Mouse (Mus musculus) fibroblast of lung, adult 2 months (primary cell): ENCODE results near the gene Ostf1.
A peak's percentile ranks its signal among the peaks of the same experiment; 100 is the strongest.

Experiments used
- DNase-seq: peaks from one replicate; pipeline ENCODE4 v3.0.0-alpha.2; 2011; ENCODE audit warnings: low read depth

Ostf1 gene

DNA sequence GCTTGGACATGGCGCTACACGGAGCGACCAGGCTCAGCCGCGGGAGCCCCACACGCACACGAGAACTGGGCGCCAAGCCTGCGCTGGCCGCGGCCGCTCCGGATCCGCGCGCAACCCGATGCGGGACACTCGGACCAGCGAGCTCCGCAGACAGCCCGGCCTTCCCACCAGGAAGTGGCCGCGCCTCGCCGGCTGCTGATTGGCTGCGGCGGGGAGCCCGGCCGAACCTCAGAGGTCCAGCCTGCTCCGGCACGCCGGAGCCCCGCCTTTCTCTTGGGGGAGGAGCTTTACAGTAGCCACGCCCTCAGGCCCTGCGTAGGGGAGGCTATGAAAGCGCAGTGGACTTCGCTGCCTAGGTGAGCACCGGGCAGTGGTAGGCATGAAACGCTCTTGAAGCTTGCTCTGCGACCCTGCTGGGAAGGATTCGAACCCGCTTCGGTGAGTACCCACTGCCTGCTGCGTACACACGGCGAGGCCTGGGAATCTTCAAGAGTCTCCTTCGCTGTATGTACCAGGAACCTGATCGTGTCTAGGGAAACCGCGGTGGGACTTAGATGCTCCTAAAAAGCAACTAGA, at the start of gene Ostf1, which contains the start of gene Nmrk1:
Ostf1 (minus strand) TSS at position 180 of the 576 bp plus-strand sequence.
Nmrk1 (plus strand) TSS at position 307 of the 576 bp plus-strand sequence.
- peak; percentile 93 for DNase-seq

DNA sequence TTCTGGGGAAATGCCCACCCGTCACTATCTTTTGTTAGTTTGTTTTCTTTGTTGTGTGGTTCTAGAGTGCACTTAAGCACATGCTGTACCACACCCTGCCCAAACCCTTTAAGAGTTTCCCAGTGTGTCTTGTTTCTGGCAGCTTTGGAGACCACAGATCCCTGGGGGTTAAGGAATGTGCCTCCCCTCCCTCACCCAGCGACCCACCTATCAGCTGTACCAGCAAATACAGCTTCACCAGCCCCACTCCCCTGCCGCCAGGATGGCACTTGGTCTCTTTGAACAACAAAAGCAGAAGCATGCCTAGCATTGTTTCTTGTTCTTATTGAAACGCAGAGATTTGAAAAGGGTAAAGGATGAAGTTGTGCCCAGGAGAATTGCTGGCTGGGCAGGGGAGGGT, 41.5 kb upstream of the Ostf1 start:
- DNase-seq: no peak

DNA sequence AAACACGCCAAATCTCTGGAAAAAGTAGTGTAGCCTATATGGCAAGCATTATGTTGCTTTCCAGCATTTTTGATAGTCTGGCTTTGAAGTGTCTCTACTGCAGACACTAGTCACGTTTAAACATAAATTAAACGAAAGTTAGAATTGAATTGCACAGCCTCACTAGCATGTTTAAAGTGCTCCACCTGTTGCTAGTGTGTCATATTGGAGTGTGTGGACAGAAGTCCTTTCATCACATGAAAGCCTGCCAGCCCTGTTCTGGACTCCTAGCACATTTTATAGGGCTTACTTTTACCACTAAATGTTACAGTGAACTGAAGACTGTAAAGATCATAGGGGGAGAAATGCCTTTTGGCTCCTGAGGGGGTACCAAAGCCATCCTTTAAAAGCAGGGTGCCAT, 40.9 kb upstream of the Ostf1 start:
- no peak for DNase-seq

DNA sequence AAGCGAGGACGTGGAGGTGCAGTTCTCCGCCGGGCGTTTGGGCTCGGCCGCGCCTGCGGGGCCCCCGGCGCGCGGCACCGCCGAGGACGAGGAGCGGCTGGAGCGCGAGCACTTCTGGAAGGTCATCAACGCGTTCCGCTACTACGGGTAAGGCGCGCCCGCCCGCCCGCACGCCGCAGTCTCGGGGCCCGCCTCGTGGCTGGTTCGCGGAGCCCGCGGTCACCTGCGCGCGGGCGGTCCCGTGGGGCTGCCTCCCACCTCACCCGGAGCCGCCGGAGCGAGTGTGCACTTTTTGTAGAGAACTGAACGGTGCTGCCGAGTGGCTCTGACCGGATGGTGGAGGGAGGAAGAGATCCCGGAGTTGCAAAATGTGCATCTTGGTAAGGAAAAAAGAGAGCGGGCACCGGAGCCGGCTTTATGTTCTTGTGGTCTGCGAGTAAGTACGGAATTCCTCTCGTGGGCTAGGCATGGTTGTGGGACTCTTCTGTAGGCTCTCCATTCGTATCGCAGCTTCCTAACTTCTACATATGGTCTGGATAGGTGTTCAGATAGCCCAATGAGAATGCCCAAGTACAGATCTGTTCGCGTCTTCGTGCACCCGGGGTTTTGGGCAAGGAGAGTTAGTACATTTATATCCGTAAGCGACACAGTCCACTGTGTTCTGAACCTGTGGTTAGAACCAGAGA, 39.6 kb upstream of the Ostf1 start:
- no peak for DNase-seq

DNA sequence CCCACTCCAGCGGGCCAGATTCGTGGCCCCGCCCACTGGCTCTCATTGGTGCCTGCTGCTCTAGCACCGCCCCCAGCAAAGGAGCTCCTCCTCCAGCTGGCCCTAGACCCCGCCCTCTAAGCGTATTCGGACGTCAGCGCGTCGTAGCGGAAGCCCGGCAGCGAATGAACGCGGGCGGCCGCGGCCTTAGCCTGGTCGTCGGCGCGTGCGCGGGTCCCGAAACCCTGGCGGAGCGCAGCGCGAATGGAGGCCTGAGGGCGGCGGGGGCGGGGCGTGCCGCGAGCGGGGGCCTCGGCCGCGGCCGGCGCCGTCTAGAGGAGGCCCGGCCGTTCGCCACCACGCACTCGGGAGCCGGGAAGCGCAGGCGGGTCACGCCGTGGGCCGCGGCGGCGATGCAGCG, 39.0 kb upstream of the Ostf1 start, which contains the start of gene Carnmt1:
Carnmt1 (plus strand) TSS at position 157 of the 400 bp plus-strand sequence.
- peak; percentile 96 for DNase-seq

DNA sequence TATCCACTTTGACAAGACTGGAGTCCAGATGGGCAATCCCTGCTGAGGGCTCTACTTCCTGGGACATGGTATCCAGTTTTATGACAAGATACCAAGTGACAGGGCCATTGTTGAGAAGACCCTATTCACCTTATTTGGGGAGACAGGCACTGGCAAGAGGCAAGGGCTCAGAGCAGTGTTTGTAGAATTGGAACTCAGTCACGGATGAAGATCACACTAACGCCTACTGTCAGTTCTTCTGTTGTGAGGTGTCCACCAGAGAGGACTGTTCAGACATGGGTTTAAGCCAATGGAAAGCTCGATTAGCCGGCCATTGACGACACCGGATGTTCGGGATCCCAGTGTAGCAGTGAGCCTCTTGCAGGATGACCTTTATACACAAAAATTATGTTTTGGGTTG, 37.9 kb upstream of the Ostf1 start:
- DNase-seq: no peak

DNA sequence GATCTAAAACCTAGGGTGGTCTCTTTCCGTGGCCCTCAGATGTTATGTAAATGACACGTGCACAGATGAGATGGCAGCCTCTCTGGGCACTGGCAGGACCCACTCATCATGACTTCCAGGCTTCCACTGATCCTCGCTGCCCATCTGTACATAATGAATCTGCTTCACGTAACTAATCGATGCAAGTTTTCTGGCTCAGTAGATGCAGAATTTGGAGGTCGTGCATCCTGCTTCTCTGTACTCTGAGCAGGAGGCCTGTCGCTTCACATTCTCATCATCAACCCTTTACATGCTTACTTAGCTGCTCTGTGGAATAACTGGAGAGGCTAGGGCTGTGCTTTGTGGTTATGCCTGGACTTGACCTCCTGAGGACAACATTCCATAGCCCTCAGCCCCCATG, 35.3 kb upstream of the Ostf1 start:
- no peak for DNase-seq

DNA sequence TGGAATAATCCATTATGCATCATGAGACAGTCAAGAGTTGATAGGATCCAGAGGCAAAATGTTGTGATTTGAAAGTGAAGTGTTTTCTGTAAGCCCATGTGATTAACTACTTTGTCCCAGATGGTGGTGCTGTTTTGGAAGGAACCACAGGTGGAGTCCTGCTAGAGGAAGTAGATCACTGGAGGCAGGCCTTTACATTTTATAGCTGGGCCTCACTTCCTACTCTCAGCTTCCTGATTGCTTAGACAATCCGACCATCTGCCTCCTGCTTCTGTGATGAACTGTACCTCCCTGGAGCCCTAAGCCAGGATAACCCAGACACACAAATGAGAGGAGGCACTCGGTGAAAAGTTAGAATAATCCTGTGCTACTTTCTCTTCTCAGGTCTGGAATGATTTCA, 32.3 kb upstream of the Ostf1 start:
- DNase-seq: no peak

DNA sequence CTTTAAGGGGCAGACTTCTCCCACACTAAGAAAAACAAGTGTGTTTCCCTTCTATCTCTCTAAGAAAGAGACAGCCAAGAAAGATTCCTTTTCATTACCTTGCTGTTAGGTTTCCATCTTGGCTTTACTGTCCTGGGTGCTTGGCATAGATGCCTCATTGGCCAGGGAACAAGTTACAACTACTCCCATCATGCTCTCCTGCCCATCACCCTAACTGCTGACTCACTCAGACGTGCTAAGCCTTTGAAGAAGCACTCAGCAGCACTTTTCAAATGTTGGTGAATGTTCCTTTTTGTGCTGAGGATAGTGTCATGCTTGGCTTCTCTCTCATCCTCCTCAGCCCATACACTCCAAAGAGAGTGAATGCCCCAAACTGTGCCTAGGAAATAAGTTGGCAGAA, 30.1 kb upstream of the Ostf1 start:
- no peak for DNase-seq

DNA sequence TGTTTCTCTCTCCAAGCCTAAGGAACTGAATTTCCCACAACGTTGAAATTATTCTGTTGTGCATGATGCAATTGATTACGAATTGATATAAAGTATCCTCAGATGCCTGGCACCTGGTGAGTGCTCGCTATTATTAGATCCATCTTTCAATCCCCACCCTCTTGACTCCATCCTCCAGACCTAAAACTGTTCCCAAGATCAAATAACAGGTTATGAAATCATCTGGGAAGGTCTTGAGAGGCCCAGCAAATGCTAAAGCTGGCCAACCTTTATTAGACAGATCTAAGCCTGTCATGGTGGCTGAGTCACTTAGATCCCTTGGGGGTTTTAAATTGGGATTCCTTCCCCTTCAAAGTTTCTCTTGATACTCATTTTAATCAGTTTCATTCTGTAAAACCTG, 28.8 kb upstream of the Ostf1 start:
- no peak for DNase-seq

DNA sequence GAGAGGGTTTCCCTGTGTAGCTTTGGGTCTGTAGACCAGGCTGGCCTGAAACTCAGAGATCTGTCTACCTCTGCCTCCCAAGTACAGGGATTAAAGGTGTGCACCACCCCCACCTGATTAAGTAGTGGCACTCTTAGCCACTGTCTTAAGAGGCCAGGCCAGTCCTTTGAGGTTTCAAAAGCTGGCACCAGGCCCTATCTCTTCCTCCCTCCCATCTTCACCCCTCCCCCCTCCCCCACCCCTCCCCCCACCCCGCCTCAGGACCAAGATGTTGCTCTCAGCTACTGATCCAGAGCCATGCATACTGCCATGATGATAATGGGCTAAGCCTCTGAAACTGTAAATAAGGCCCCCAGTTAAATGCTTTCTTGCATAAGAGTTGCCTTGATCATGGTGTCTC, 27.7 kb upstream of the Ostf1 start:
- no peak for DNase-seq

DNA sequence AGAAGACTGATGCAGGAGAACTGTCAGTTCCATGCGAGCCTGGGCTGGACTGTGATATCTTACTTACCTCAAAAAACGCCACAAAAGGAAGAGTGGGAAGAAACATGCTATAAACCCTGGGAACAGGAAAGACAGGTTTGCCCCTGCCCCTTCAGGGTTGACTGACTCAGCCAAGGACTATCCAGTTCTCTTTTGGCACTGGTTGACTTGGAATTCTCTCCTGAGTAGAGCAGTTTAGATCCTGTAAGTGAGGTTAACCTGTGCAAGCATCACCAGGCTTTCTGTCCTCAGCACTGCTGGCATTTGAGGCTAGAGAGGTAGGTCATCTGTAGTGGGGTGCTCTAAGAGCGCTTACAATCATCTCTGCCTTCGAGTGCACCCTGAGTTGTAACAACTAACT, 26.9 kb upstream of the Ostf1 start:
- no peak for DNase-seq

DNA sequence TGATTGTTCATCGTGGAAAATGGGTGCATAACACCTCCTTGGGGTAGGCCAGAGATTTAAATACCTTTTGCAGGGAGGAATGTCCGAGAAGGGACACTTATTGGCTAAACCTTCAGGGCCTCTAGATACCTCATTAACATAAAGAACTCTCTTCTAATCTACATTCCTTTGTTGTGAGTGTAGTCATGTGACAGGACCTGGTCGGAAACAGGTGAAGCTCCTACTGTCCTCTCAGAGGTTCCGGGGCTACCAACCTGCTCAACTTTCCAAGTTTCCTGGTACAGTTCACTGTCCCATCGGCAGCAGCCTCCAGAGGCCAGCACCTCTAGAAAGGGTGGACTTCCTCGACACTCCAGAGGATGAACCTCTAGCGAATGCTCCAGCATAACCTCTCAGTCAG, 24.4 kb upstream of the Ostf1 start:
- no peak for DNase-seq

DNA sequence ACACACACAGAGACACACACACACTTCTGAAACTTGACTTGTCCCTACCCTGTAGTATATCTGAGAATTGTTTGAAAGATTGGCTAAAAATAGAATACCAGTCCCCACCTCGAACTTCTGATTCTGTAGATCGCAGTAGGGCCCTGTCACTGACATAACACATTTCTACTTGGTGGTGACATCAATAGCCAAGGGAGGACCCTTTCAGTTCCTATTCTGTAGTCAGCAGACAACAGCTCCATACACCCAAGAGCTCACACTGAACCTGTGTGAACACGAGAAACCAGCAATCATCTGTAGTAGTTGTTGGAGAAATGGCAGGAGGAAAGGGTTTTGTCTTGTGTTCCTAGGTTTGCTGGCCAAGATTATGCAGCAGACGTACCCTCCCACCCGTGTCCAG, 23.4 kb upstream of the Ostf1 start:
- no peak for DNase-seq

DNA sequence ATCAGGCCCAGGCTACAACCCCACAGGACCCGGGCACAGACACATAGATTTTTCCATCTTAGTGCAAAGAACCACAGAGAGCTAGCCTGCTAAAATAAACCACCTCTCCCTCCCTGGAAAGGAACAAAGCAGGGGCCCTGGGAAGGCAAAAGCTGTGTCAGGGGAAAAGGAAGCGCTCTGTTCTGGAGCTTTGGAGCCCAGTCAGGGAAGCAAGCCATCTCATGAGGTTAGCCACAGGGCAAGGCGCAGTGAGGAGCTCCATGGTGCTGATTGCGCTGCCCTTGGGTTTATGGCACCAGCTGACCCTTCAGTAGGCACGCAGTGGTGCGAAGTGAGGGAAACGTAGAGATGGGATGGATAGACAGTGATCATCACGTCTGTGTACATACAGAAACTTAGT, 22.7 kb upstream of the Ostf1 start:
- no peak for DNase-seq

DNA sequence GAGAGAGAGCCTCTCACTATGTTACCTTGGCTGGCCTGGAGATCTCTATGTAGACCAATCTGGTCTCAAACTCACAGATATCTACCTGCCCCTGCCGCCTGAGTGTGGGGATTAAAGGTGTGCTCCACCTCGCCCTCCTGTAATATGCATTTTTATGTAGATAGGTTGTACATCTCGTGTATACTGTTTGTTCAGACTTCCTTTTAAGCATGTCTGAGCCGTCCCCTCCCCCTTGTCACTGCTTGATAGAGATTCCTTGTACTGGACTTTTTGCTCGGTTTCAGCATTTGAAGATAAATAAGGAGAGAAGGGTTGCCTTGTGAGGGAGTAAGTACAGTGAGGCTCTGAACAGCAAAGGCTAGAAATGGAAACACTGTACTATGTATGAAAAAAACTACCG, 21.4 kb upstream of the Ostf1 start:
- no peak for DNase-seq

DNA sequence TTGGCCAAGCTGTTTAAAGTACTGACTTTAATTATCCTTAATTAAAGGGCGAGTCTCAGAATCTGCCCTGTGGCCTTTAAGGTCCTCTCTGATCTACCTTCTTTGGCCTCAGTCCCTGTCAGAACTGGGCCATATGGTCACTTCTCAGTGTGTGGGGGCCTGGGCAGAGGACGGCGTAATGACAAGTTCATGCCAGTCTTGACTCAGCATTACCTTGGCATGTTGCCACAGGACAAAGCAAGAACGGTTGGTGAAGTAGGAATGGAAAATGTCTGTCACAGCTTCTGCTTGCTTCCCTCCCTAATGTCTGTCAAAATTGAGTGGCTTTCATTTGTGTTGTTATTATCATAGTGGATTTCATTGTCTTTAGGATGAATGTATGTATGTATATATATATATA, 21.0 kb upstream of the Ostf1 start:
- DNase-seq: no peak

DNA sequence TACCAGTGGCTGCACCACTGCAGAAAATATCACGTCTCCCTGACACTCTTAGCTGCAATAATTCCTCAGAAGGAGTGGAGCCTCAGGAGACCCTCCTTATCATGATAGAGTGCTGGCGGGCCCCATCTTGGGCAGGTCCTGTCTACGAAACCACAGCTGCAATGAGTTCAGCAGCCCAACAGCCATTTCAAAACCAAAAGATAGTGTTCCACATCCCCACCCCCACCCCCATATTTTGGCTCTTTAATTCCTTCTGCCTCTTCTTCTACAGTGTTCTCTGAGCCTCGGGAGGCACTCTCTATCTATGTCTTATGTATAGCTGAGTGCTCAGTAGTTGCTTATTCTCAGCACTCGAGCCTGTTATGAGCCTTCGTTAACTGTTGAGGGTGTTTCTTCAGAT, 18.9 kb upstream of the Ostf1 start:
- no peak for DNase-seq

DNA sequence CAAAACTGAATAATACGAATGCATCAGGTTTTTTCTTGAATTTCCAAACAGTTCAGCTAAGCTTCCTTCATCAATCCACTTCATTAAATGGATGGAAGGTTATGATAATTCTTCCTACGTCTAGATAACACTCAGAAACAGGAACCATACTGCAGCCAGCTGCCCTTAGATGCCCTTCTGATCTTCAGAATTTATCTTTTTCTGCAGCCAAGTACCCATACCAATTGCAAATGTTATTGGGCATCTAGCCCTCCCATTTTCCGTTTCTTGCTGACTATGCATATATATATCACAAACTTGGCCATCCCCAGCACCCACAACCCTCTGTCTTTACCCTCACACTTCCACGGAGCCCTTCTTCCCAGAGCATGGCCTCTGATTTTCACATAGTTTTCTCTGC, 18.3 kb upstream of the Ostf1 start:
- DNase-seq: no peak

DNA sequence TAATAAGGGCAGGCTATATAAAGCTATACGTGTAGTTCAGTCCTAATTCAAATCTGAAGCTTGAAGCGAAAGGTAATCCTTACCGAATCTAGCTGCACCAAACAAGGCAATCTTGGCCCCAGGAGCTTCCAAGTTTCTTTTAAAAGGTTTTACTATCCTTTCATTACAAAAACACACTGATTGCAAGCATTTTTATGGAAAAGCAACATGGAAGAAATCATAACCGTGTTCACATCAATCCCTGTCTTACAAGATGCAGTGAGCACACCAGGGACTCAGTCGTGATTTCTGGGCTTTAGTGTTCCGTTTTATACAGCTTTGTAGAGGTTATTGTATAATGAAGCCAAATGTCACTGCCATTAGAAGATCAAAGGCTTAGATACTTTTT, 16.9 kb upstream of the Ostf1 start:
- DNase-seq: no peak

DNA sequence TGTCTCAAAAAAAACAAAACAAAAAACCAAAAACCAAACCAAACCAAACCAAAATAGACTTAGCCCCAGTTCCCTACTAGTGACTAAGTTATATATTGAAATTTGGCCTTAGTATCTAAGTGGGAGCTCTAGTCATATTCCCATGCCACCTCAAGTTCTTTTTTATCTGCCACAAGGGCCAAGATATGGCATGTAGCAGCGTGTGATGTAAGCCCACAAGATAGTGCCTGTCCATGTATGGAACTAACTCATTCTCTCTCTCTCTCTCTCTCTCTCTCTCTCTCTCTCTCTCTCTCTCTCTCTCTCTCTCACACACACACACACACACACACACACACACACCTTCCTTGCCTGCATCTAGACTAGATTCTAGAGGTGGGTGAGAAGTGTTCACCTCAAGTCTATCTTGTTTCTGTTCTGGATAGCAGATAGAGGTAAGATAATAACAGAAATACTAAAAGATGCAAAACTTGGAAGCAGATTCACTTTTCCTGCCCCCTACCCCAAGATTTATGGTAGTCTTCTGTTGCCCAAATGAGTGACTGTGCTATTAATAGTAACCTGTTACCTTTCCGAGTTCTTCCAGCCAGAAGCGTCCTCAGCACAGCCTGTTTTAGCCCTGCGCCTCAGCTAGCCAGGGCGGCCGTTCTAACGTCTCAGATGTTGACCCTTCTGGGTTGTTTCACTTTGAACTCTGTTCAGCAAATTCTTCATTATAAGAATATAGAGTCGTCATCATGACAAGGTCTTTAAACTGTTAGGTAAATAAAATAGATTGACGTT, 16.3 kb upstream of the Ostf1 start:
- DNase-seq: no peak

DNA sequence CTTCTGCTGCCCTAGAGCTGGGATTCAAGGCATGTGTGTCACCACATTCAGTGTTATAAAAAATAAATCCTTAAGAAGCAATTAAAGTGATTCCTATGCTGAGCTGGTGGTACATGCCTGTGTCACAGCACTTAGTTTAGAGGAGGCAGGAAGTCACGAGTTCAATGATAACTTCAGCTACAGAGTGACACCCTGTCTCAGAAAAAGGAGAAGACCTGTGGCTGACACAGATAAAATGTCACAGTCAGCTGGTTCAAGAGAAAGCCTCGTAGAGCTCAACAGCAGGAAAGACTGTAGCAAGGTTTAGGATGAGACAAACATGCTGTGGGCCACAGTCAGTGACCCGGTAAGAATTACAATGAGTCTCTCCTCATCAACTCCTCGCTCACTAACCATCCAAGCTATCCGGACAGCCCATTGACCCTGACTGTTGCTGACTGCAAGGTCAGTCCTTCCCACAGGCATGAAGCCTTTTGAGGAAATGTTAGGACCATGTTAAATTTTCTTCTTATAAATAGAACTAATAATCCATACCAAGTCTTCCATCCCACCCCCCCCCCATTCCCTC, 15.3 kb upstream of the Ostf1 start:
- DNase-seq: no peak

DNA sequence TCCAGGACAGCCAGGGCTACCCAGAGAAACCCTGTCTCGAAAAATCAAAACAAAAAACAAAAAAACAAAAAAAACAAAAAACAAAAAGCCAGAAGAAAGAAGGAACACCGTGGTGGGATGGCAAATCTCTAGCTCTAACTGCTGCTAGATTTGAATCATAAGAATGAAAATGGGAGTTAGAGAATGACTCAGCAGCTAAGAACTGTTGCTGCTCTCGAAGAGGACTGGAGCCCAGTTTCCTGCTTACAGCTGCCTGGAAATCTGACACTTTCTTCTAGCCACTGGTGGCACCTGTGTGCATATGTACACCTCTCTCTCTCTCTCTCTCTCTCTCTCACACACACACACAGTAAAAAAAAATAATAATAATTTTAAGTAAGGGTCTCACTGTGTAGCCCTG, 14.8 kb upstream of the Ostf1 start:
- no peak for DNase-seq
